Mouse (Mus musculus): ENCODE measurements around the gene Cfh.
"Not testable (repeated sequence)": the region's sequence is repeated elsewhere in the genome, so short reads cannot be mapped to it uniquely, and the experiment has no call there.

Gene Cfh

GRCm38 (mm10) chr1:140183664-140184063 is at the start of gene Cfh:
Cfh (minus strand) TSS chr1:140183764.
- DNase-seq (ENCODE audit: low read depth, low spot score): not testable (repeated sequence)

- DNase-seq (ENCODE audit: low read depth, low spot score): no peak
These were observed 43.1 kb upstream of the Cfh start for GRCm38 (mm10) chr1:140226673-140227072.

- DNase-seq (ENCODE audit: low read depth, low spot score): no peak
These were observed 41.7 kb upstream of the Cfh start for GRCm38 (mm10) chr1:140225221-140225620.

GRCm38 (mm10) chr1:140205329-140205728 is 21.8 kb upstream of the Cfh start:
- no peak for DNase-seq (ENCODE audit: low read depth, low spot score)

GRCm38 (mm10) chr1:140188500-140188899 is 4.9 kb upstream of the Cfh start:
- not testable (repeated sequence) for DNase-seq (ENCODE audit: low read depth, low spot score)

GRCm38 (mm10) chr1:140183208-140183607 is 356 bp downstream of the Cfh start:
- DNase-seq (ENCODE audit: low read depth, low spot score): no peak

- DNase-seq (ENCODE audit: low read depth, low spot score): no peak
These were observed 3.4 kb downstream of the Cfh start for GRCm38 (mm10) chr1:140180125-140180524.

GRCm38 (mm10) chr1:140175442-140175841 is 8.1 kb downstream of the Cfh start:
- DNase-seq (ENCODE audit: low read depth, low spot score): no peak

GRCm38 (mm10) chr1:140171581-140172154 is 11.9 kb downstream of the Cfh start:
- DNase-seq (ENCODE audit: low read depth, low spot score): no peak

GRCm38 (mm10) chr1:140158970-140159369 is 24.6 kb downstream of the Cfh start:
- DNase-seq (ENCODE audit: low read depth, low spot score): no peak

- DNase-seq (ENCODE audit: low read depth, low spot score): no peak
These were observed 114.1 kb downstream of the Cfh start for GRCm38 (mm10) chr1:140069471-140069870.
